Mouse (Mus musculus): Measurements from ENCODE around the gene Map3k1.

Gene Map3k1

GRCm38 (mm10) chr13:111791596-111791995, 17.2 kb downstream of the Map3k1 start:
- no peak for DNase-seq (ENCODE audit: low spot score)

- no peak for DNase-seq (ENCODE audit: low spot score)
Observed at GRCm38 (mm10) chr13:111789420-111790065, 19.2 kb downstream of the Map3k1 start.

- DNase-seq (ENCODE audit: low spot score) = no peak
Observed at GRCm38 (mm10) chr13:111788882-111789281, 19.9 kb downstream of the Map3k1 start.

- DNase-seq (ENCODE audit: low spot score) = peak; percentile 92
Observed at GRCm38 (mm10) chr13:111787857-111788619, 20.8 kb downstream of the Map3k1 start.

GRCm38 (mm10) chr13:111786584-111786983, 22.2 kb downstream of the Map3k1 start:
- peak; percentile 37 for DNase-seq (ENCODE audit: low spot score)

GRCm38 (mm10) chr13:111783451-111783850, 25.3 kb downstream of the Map3k1 start:
- peak; percentile 32 for DNase-seq (ENCODE audit: low spot score)

GRCm38 (mm10) chr13:111779471-111779870, 29.3 kb downstream of the Map3k1 start:
- no peak for DNase-seq (ENCODE audit: low spot score)

- DNase-seq (ENCODE audit: low spot score) = no peak
Observed at GRCm38 (mm10) chr13:111778606-111779005, 30.2 kb downstream of the Map3k1 start.

- DNase-seq (ENCODE audit: low spot score) = no peak
Observed at GRCm38 (mm10) chr13:111777865-111778264, 30.9 kb downstream of the Map3k1 start.

- DNase-seq (ENCODE audit: low spot score) = no peak
Observed at GRCm38 (mm10) chr13:111777179-111777578, 31.6 kb downstream of the Map3k1 start.

- no peak for DNase-seq (ENCODE audit: low spot score)
Observed at GRCm38 (mm10) chr13:111772075-111772474, 36.7 kb downstream of the Map3k1 start.

GRCm38 (mm10) chr13:111771232-111771631, 37.6 kb downstream of the Map3k1 start:
- no peak for DNase-seq (ENCODE audit: low spot score)

GRCm38 (mm10) chr13:111770776-111771175, 38.0 kb downstream of the Map3k1 start:
- no peak for DNase-seq (ENCODE audit: low spot score)

GRCm38 (mm10) chr13:111762526-111762925, 46.3 kb downstream of the Map3k1 start:
- no peak for DNase-seq (ENCODE audit: low spot score)

GRCm38 (mm10) chr13:111756986-111757385, 51.8 kb downstream of the Map3k1 start:
- DNase-seq (ENCODE audit: low spot score) = no peak

- no peak for DNase-seq (ENCODE audit: low spot score)
Observed at GRCm38 (mm10) chr13:111755937-111756336, 52.9 kb downstream of the Map3k1 start.

- DNase-seq (ENCODE audit: low spot score) = no peak
Observed at GRCm38 (mm10) chr13:111755377-111755776, 53.4 kb downstream of the Map3k1 start.

- DNase-seq (ENCODE audit: low spot score) = no peak
Observed at GRCm38 (mm10) chr13:111753321-111753720, 55.5 kb downstream of the Map3k1 start.

GRCm38 (mm10) chr13:111748301-111749062, 60.3 kb downstream of the Map3k1 start:
- no peak for DNase-seq (ENCODE audit: low spot score)

- no peak for DNase-seq (ENCODE audit: low spot score)
Observed at GRCm38 (mm10) chr13:111746831-111747230, 62.0 kb downstream of the Map3k1 start.

GRCm38 (mm10) chr13:111745216-111745615, 63.6 kb downstream of the Map3k1 start:
- no peak for DNase-seq (ENCODE audit: low spot score)

- DNase-seq (ENCODE audit: low spot score) = no peak
Observed at GRCm38 (mm10) chr13:111744233-111745000, 64.4 kb downstream of the Map3k1 start.

All from testis, postnatal 10 days (tissue).